Mouse (Mus musculus) erythroblast, embryonic 14.5 days (primary cell): ENCODE results near the gene Kcnma1.

Experiments
- GATA1 ChIP-seq: IDR thresholded peaks from 2 replicates; pipeline ENCODE4 v1.6.1; 2012; ENCODE audit warnings: low read length, inconsistent platforms, mixed read lengths
- TAL1 ChIP-seq: IDR thresholded peaks from 3 replicates; pipeline ENCODE4 v1.6.1; 2012; ENCODE audit warnings: low read length, inconsistent platforms, mixed read lengths

- no peak for TF ChIP-seq GATA1
- TF ChIP-seq TAL1, result no peak
Measured at GRCm38 (mm10) chr14:23533346-23533745, 480.9 kb downstream of the Kcnma1 start.
